Mouse (Mus musculus): ENCODE data around the gene Nans. TPM values are rescaled to one million over a fixed set of nuclear protein-coding genes. Genes with fewer than 3 reads are reported as not detected.

Nans gene
- polyA plus RNA-seq, 1 experiment from 2014 or later = 65.8 TPM

- peak overlapping the region; percentile 96 for H3K4me3 ChIP-seq (ENCODE audit: low read length)
- peak; percentile 18 for ATAC-seq (ENCODE audit: low FRiP score, low TSS enrichment)
- no peaks in the 10 kb centered on the region for H3K9me3 ChIP-seq (ENCODE audit: control insufficient read depth, low read length)
- no peaks in the 10 kb centered on the region for H3K27me3 ChIP-seq (ENCODE audit: control insufficient read depth, insufficient read depth, low read length)
- under 1% methylated on average over 65 of the region's 111 CpGs for WGBS
- H3K4me2 ChIP-seq (replicated peaks; ENCODE audit: low read depth, low read length) = peak overlapping the region; percentile 82
- H3K36me3 ChIP-seq (ENCODE audit: control insufficient read depth, insufficient read depth, low read length) = peaks cover 3% of the 10 kb centered on the region; the same call in 1 of the 2 replicates
- peaks cover 19% of the 10 kb centered on the region for H3K4me1 ChIP-seq (ENCODE audit: control insufficient read depth, insufficient read depth, low read length)
- H3K9ac ChIP-seq (ENCODE audit: low read depth, low read length) = peak overlapping the region; percentile 100
- peak overlapping the region; percentile 99 for H3K27ac ChIP-seq (ENCODE audit: low read depth, low read length)
Observed at GRCm38 (mm10) chr4:46451758-46452480, 37.1 kb upstream of the Nans start.

- H3K4me3 ChIP-seq (ENCODE audit: low read length) = peak overlapping the region; percentile 96
- H3K36me3 ChIP-seq (ENCODE audit: control insufficient read depth, insufficient read depth, low read length) = peaks cover 3% of the 10 kb centered on the region; the same call in 1 of the 2 replicates
- peaks cover 19% of the 10 kb centered on the region for H3K4me1 ChIP-seq (ENCODE audit: control insufficient read depth, insufficient read depth, low read length)
- H3K27ac ChIP-seq (ENCODE audit: low read depth, low read length) = peak overlapping the region; percentile 99
- H3K9me3 ChIP-seq (ENCODE audit: control insufficient read depth, low read length) = no peaks in the 10 kb centered on the region
- no peaks in the 10 kb centered on the region for H3K27me3 ChIP-seq (ENCODE audit: control insufficient read depth, insufficient read depth, low read length)
- ATAC-seq (ENCODE audit: low FRiP score, low TSS enrichment) = peak; percentile 36; the same call in 1 of the 2 replicates
- under 1% methylated on average over 19 of the region's 19 CpGs for WGBS
- peak overlapping the region; percentile 100 for H3K9ac ChIP-seq (ENCODE audit: low read depth, low read length)
- H3K4me2 ChIP-seq (replicated peaks; ENCODE audit: low read depth, low read length) = peak overlapping the region; percentile 82
Observed at GRCm38 (mm10) chr4:46452481-46452850, 36.6 kb upstream of the Nans start.

GRCm38 (mm10) chr4:46452855-46453719 is 36.0 kb upstream of the Nans start:
- H3K9ac ChIP-seq (ENCODE audit: low read depth, low read length) = peak overlapping the region; percentile 100
- no peak for ATAC-seq (ENCODE audit: low FRiP score, low TSS enrichment)
- peaks cover 3% of the 10 kb centered on the region; the same call in 1 of the 2 replicates for H3K36me3 ChIP-seq (ENCODE audit: control insufficient read depth, insufficient read depth, low read length)
- H3K4me2 ChIP-seq (replicated peaks; ENCODE audit: low read depth, low read length) = peak overlapping the region; percentile 82
- H3K4me3 ChIP-seq (ENCODE audit: low read length) = peak overlapping the region; percentile 96
- H3K27ac ChIP-seq (ENCODE audit: low read depth, low read length) = peak overlapping the region; percentile 99
- no peaks in the 10 kb centered on the region for H3K27me3 ChIP-seq (ENCODE audit: control insufficient read depth, insufficient read depth, low read length)
- H3K9me3 ChIP-seq (ENCODE audit: control insufficient read depth, low read length) = no peaks in the 10 kb centered on the region
- 30% methylated on average over 13 of the region's 13 CpGs for WGBS
- H3K4me1 ChIP-seq (ENCODE audit: control insufficient read depth, insufficient read depth, low read length) = peaks cover 19% of the 10 kb centered on the region

- peak overlapping the region; percentile 96; the same call in 1 of the 2 replicates for H3K4me3 ChIP-seq (ENCODE audit: low read length)
- no peak for ATAC-seq (ENCODE audit: low FRiP score, low TSS enrichment)
- no peaks in the 10 kb centered on the region for H3K9me3 ChIP-seq (ENCODE audit: control insufficient read depth, low read length)
- peak overlapping the region; percentile 82; the same call in 1 of the 2 replicates for H3K4me2 ChIP-seq (replicated peaks; ENCODE audit: low read depth, low read length)
- H3K36me3 ChIP-seq (ENCODE audit: control insufficient read depth, insufficient read depth, low read length) = peaks cover 3% of the 10 kb centered on the region; the same call in 1 of the 2 replicates
- peak overlapping the region; percentile 32; the same call in 1 of the 2 replicates for H3K9ac ChIP-seq (ENCODE audit: low read depth, low read length)
- WGBS = 74% methylated on average over 5 of the region's 5 CpGs
- peaks cover 19% of the 10 kb centered on the region for H3K4me1 ChIP-seq (ENCODE audit: control insufficient read depth, insufficient read depth, low read length)
- no peaks in the 10 kb centered on the region for H3K27me3 ChIP-seq (ENCODE audit: control insufficient read depth, insufficient read depth, low read length)
- H3K27ac ChIP-seq (ENCODE audit: low read depth, low read length) = no peak overlapping the region
Observed at GRCm38 (mm10) chr4:46454097-46454864, 34.8 kb upstream of the Nans start.

- Histone ChIP-seq H3K9ac (ENCODE audit: low read depth, low read length) (no peak overlapping the region), H3K9me3 (ENCODE audit: control insufficient read depth, low read length) (no peaks in the 10 kb centered on the region), H3K27me3 (ENCODE audit: control insufficient read depth, insufficient read depth, low read length) (no peaks in the 10 kb centered on the region), H3K4me2 (replicated peaks; ENCODE audit: low read depth, low read length) (no peak overlapping the region), H3K4me3 (ENCODE audit: low read length) (no peak overlapping the region), H3K4me1 (ENCODE audit: control insufficient read depth, insufficient read depth, low read length) (peaks cover 19% of the 10 kb centered on the region), H3K27ac (ENCODE audit: low read depth, low read length) (no peak overlapping the region), H3K36me3 (ENCODE audit: control insufficient read depth, insufficient read depth, low read length) (peaks cover 19% of the 10 kb centered on the region)
- WGBS = 93% methylated on average over 4 of the region's 4 CpGs
- no peak for ATAC-seq (ENCODE audit: low FRiP score, low TSS enrichment)
Observed at GRCm38 (mm10) chr4:46456762-46457161, 32.3 kb upstream of the Nans start.

- ATAC-seq (ENCODE audit: low FRiP score, low TSS enrichment) = no peak
- Histone ChIP-seq H3K9me3 (ENCODE audit: control insufficient read depth, low read length) (no peaks in the 10 kb centered on the region), H3K9ac (ENCODE audit: low read depth, low read length) (no peak overlapping the region), H3K27ac (ENCODE audit: low read depth, low read length) (no peak overlapping the region), H3K27me3 (ENCODE audit: control insufficient read depth, insufficient read depth, low read length) (no peaks in the 10 kb centered on the region), H3K4me2 (replicated peaks; ENCODE audit: low read depth, low read length) (no peak overlapping the region), H3K36me3 (ENCODE audit: control insufficient read depth, insufficient read depth, low read length) (peaks cover 23% of the 10 kb centered on the region), H3K4me3 (ENCODE audit: low read length) (no peak overlapping the region), H3K4me1 (ENCODE audit: control insufficient read depth, insufficient read depth, low read length) (peaks cover 19% of the 10 kb centered on the region)
- 96% methylated on average over 3 of the region's 3 CpGs for WGBS
Observed at GRCm38 (mm10) chr4:46457186-46457585, 31.9 kb upstream of the Nans start.

- peaks cover 12% of the 10 kb centered on the region for H3K4me1 ChIP-seq (ENCODE audit: control insufficient read depth, insufficient read depth, low read length)
- 94% methylated on average over 2 of the region's 2 CpGs for WGBS
- H3K4me3 ChIP-seq (ENCODE audit: low read length) = no peak overlapping the region
- no peak overlapping the region for H3K27ac ChIP-seq (ENCODE audit: low read depth, low read length)
- H3K36me3 ChIP-seq (ENCODE audit: control insufficient read depth, insufficient read depth, low read length) = peaks cover 36% of the 10 kb centered on the region
- no peak overlapping the region for H3K4me2 ChIP-seq (replicated peaks; ENCODE audit: low read depth, low read length)
- no peaks in the 10 kb centered on the region for H3K27me3 ChIP-seq (ENCODE audit: control insufficient read depth, insufficient read depth, low read length)
- no peaks in the 10 kb centered on the region for H3K9me3 ChIP-seq (ENCODE audit: control insufficient read depth, low read length)
- no peak overlapping the region for H3K9ac ChIP-seq (ENCODE audit: low read depth, low read length)
- ATAC-seq (ENCODE audit: low FRiP score, low TSS enrichment) = no peak
Observed at GRCm38 (mm10) chr4:46458411-46458810, 30.6 kb upstream of the Nans start.

GRCm38 (mm10) chr4:46463130-46463830 is 25.8 kb upstream of the Nans start:
- WGBS = 78% methylated on average over 7 of the region's 7 CpGs
- Histone ChIP-seq H3K4me3 (ENCODE audit: low read length) (no peak overlapping the region), H3K4me1 (ENCODE audit: control insufficient read depth, insufficient read depth, low read length) (no peaks in the 10 kb centered on the region), H3K36me3 (ENCODE audit: control insufficient read depth, insufficient read depth, low read length) (peaks cover 81% of the 10 kb centered on the region), H3K9ac (ENCODE audit: low read depth, low read length) (no peak overlapping the region), H3K9me3 (ENCODE audit: control insufficient read depth, low read length) (no peaks in the 10 kb centered on the region), H3K27ac (ENCODE audit: low read depth, low read length) (no peak overlapping the region), H3K27me3 (ENCODE audit: control insufficient read depth, insufficient read depth, low read length) (no peaks in the 10 kb centered on the region), H3K4me2 (replicated peaks; ENCODE audit: low read depth, low read length) (no peak overlapping the region)
- ATAC-seq (ENCODE audit: low FRiP score, low TSS enrichment) = no peak
